Mouse (Mus musculus): ENCODE results near the gene Gja1. TPM values are rescaled to one million over a fixed set of nuclear protein-coding genes. Genes with fewer than 3 reads are reported as not detected.
"Not testable (repeated sequence)": the region's sequence is repeated elsewhere in the genome, so short reads cannot be mapped to it uniquely, and the experiment has no call there.

Gene Gja1
- polyA plus RNA-seq, 1 experiment from 2014 or later: 130 TPM

DNA sequence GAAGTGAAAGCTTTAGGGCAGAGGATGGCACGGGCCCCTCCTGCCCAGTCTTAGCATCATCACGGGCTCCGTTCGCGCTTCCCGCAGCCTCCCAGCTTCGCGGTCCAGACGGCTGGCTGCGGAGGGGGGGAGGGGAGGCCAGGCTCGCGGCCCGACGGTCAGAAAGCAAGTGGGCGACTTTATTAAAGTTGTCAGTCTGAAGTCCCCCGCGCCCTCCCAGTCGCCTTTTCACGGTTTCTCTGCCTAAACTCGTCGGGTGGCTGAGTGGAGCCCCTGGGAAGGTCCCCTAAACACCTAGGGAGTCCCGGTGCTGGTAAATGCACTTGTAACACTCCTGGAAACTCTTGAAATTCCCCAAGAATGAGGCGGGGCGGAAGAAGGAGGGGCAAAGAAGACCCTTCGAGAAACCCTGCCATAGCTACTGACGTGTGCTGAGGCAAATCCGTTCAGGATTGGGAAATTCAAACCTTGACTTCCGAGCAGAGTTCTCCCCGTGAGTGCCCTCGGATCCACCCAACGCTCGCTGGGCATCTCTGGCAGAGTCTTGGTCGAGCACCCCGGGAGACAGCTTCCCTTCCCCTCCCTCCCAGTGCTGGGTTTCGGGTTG lies 1.6 kb downstream of the Gja1 start:
- Histone ChIP-seq H3K27me3 (ENCODE audit: control insufficient read depth, insufficient read depth, low read length) (no peaks in the 10 kb centered on the region), H3K4me1 (ENCODE audit: control insufficient read depth, insufficient read depth, low read length) (peaks cover 18% of the 10 kb centered on the region), H3K9ac (ENCODE audit: low read length) (peak overlapping the region; percentile 80), H3K4me3 (ENCODE audit: low read depth, low read length) (peak overlapping the region; percentile 51), H3K27ac (ENCODE audit: low read depth, low read length) (peak overlapping the region; percentile 32), H3K36me3 (ENCODE audit: control insufficient read depth, insufficient read depth, low read length) (no peaks in the 10 kb centered on the region), H3K4me2 (peak overlapping the region; percentile 76), H3K9me3 (ENCODE audit: control insufficient read depth, low read length) (no peaks in the 10 kb centered on the region)
- WGBS: under 1% methylated on average over 35 of the region's 35 CpGs
- peak; percentile 82 for ATAC-seq (ENCODE audit: low FRiP score)
- DNase-seq (ENCODE audit: low spot score, missing footprints): peak; percentile 96

- Histone ChIP-seq H3K36me3 (ENCODE audit: control insufficient read depth, insufficient read depth, low read length) (no peaks in the 10 kb centered on the region), H3K4me3 (ENCODE audit: low read depth, low read length) (peak overlapping the region; percentile 51), H3K9me3 (ENCODE audit: control insufficient read depth, low read length) (no peaks in the 10 kb centered on the region), H3K9ac (ENCODE audit: low read length) (peak overlapping the region; percentile 15; the same call in 1 of the 2 replicates), H3K4me1 (ENCODE audit: control insufficient read depth, insufficient read depth, low read length) (peaks cover 11% of the 10 kb centered on the region), H3K4me2 (peak overlapping the region; percentile 76), H3K27me3 (ENCODE audit: control insufficient read depth, insufficient read depth, low read length) (no peaks in the 10 kb centered on the region), H3K27ac (ENCODE audit: low read depth, low read length) (no peak overlapping the region)
- DNase-seq (ENCODE audit: low spot score, missing footprints) (peak; percentile 88), ATAC-seq (ENCODE audit: low FRiP score) (no peak)
- 6% methylated on average over 7 of the region's 7 CpGs for WGBS
These were observed 2.6 kb downstream of the Gja1 start for GRCm38 (mm10) chr10:56379720-56380119.

GRCm38 (mm10) chr10:56385195-56386109 lies 8.3 kb downstream of the Gja1 start:
- ATAC-seq (ENCODE audit: low FRiP score): peak; percentile 77
- Histone ChIP-seq H3K27ac (ENCODE audit: low read depth, low read length) (no peak overlapping the region), H3K4me3 (ENCODE audit: low read depth, low read length) (no peak overlapping the region), H3K4me2 (no peak overlapping the region), H3K27me3 (ENCODE audit: control insufficient read depth, insufficient read depth, low read length) (no peaks in the 10 kb centered on the region), H3K36me3 (ENCODE audit: control insufficient read depth, insufficient read depth, low read length) (peaks cover 13% of the 10 kb centered on the region), H3K9ac (ENCODE audit: low read length) (no peak overlapping the region), H3K4me1 (ENCODE audit: control insufficient read depth, insufficient read depth, low read length) (no peaks in the 10 kb centered on the region; the same call in 1 of the 2 replicates), H3K9me3 (ENCODE audit: control insufficient read depth, low read length) (no peaks in the 10 kb centered on the region)
- DNase-seq (ENCODE audit: low spot score, missing footprints): no peak
- WGBS: 54% methylated on average over 13 of the region's 13 CpGs

DNA sequence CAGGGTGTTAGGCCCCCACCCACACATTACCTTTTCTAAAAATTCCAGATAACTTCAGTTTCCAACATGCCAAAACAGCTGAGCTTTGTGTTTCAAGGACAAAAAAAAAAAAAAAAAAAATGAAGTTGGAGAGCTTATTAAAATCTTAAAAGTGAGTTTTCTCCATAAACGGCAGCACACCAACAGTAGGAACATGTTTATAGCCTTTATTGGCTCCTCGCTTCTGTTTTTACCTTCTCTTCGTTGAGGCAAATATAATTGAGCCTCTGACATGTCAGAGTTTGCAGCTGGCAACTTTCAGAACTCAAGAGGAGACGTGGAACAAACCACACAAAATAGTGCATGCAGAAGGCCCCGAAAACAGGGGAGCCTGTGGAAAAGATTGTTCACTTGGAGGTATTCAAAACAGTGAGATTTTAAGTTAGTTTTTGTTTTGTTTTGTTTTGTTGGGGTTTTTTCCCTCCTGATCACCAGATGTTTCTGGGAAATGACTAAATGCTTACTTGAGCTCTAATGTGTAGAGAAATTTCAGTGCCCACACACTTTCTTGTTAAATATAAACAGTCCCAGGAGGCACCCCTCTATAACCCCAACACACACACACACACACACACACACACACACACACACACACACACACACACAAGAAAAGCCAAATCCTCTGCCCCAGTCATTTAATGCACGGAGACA lies 16.1 kb downstream of the Gja1 start:
- Histone ChIP-seq H3K4me2 (no peak overlapping the region), H3K9ac (ENCODE audit: low read length) (no peak overlapping the region), H3K27ac (ENCODE audit: low read depth, low read length) (no peak overlapping the region), H3K4me1 (ENCODE audit: control insufficient read depth, insufficient read depth, low read length) (no peaks in the 10 kb centered on the region), H3K4me3 (ENCODE audit: low read depth, low read length) (no peak overlapping the region), H3K9me3 (ENCODE audit: control insufficient read depth, low read length) (no peaks in the 10 kb centered on the region), H3K36me3 (ENCODE audit: control insufficient read depth, insufficient read depth, low read length) (peaks cover 3% of the 10 kb centered on the region), H3K27me3 (ENCODE audit: control insufficient read depth, insufficient read depth, low read length) (no peaks in the 10 kb centered on the region)
- no peak for DNase-seq (ENCODE audit: low spot score, missing footprints)
- ATAC-seq (ENCODE audit: low FRiP score): no peak
- WGBS: 80% methylated on average over 6 of the region's 6 CpGs

DNA sequence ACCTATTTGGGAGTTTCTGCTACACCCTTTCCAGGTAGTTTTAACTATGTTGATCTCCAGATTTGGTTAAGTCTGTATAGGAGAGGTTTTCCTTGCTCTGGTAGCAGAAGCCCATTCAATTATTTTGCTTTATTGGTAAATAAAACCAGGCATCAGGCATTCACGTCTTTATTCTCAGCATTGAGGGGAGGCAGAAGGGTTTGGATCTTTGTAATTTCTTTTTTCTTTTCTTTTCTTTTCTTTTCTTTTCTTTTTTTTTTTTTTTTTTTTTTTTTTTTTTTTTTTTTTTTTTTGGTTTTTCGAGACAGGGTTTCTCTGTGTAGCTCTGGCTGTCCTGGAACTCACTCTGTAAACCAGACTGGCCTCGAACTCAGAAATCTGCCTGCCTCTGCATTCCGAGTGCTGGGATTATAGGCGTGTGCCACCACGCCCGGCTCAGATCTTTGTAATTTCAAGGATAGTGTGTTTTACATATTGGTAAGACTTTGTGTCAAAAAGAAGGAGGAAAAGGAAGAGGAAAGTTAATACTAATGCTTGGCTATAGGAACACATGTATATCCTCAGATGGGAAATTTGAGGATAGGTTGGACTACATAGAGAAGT lies 16.8 kb downstream of the Gja1 start:
- 95% methylated on average over 7 of the region's 7 CpGs for WGBS
- not testable (repeated sequence) for H3K9me3 ChIP-seq (ENCODE audit: control insufficient read depth, low read length); H3K4me2 ChIP-seq; ATAC-seq (ENCODE audit: low FRiP score); H3K36me3 ChIP-seq (ENCODE audit: control insufficient read depth, insufficient read depth, low read length); H3K27ac ChIP-seq (ENCODE audit: low read depth, low read length); H3K4me3 ChIP-seq (ENCODE audit: low read depth, low read length); H3K9ac ChIP-seq (ENCODE audit: low read length); H3K4me1 ChIP-seq (ENCODE audit: control insufficient read depth, insufficient read depth, low read length); H3K27me3 ChIP-seq (ENCODE audit: control insufficient read depth, insufficient read depth, low read length)
- peak; percentile 49 for DNase-seq (ENCODE audit: low spot score, missing footprints)

GRCm38 (mm10) chr10:56397875-56398274 lies 20.7 kb downstream of the Gja1 start:
- no peaks in the 10 kb centered on the region for H3K27me3 ChIP-seq (ENCODE audit: control insufficient read depth, insufficient read depth, low read length)
- H3K4me3 ChIP-seq (ENCODE audit: low read depth, low read length): no peak overlapping the region
- no peaks in the 10 kb centered on the region for H3K36me3 ChIP-seq (ENCODE audit: control insufficient read depth, insufficient read depth, low read length)
- DNase-seq (ENCODE audit: low spot score, missing footprints): no peak
- ATAC-seq (ENCODE audit: low FRiP score): no peak
- no peak overlapping the region for H3K9ac ChIP-seq (ENCODE audit: low read length)
- H3K4me1 ChIP-seq (ENCODE audit: control insufficient read depth, insufficient read depth, low read length): no peaks in the 10 kb centered on the region
- H3K4me2 ChIP-seq: no peak overlapping the region
- no peaks in the 10 kb centered on the region for H3K9me3 ChIP-seq (ENCODE audit: control insufficient read depth, low read length)
- no peak overlapping the region for H3K27ac ChIP-seq (ENCODE audit: low read depth, low read length)
- WGBS: 83% methylated on average over 8 of the region's 8 CpGs

DNA sequence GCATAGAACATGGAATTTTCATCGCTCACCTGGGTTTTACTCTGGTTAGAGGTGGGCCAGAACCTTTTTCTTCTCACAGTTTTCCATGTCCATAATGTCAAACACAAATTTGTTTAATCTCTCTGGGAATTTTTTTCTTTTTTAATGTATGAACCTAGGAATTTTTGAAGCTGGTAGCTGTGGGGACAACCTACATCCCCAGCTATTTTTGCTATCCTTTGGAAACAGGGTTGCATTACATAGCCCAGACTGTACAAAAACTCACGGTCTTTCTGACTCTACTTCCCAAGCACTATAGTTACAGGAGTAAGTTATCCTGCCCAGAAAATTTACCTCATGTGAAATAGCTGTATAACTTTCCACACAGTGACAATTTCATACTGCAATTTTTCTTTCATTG lies 21.2 kb downstream of the Gja1 start:
- no peak for ATAC-seq (ENCODE audit: low FRiP score)
- WGBS: 91% methylated on average over 2 of the region's 2 CpGs
- no peak overlapping the region for H3K27ac ChIP-seq (ENCODE audit: low read depth, low read length)

GRCm38 (mm10) chr10:56401396-56401795 lies 24.3 kb downstream of the Gja1 start:
- not testable (repeated sequence) for DNase-seq (ENCODE audit: low spot score, missing footprints); H3K27me3 ChIP-seq (ENCODE audit: control insufficient read depth, insufficient read depth, low read length); H3K36me3 ChIP-seq (ENCODE audit: control insufficient read depth, insufficient read depth, low read length); ATAC-seq (ENCODE audit: low FRiP score); H3K4me2 ChIP-seq; H3K27ac ChIP-seq (ENCODE audit: low read depth, low read length); H3K4me1 ChIP-seq (ENCODE audit: control insufficient read depth, insufficient read depth, low read length); H3K9ac ChIP-seq (ENCODE audit: low read length); H3K9me3 ChIP-seq (ENCODE audit: control insufficient read depth, low read length); H3K4me3 ChIP-seq (ENCODE audit: low read depth, low read length)
- WGBS: 90% methylated on average over 8 of the region's 8 CpGs

More for the DNA sequence above, 21.2 kb downstream of the Gja1 start:
- H3K27me3 ChIP-seq (ENCODE audit: control insufficient read depth, insufficient read depth, low read length): no peaks in the 10 kb centered on the region
- no peak overlapping the region for H3K4me2 ChIP-seq
- H3K4me3 ChIP-seq (ENCODE audit: low read depth, low read length): no peak overlapping the region
- no peak overlapping the region for H3K9ac ChIP-seq (ENCODE audit: low read length)
- DNase-seq (ENCODE audit: low spot score, missing footprints): no peak
- no peaks in the 10 kb centered on the region for H3K36me3 ChIP-seq (ENCODE audit: control insufficient read depth, insufficient read depth, low read length)
- H3K4me1 ChIP-seq (ENCODE audit: control insufficient read depth, insufficient read depth, low read length): no peaks in the 10 kb centered on the region
- no peaks in the 10 kb centered on the region for H3K9me3 ChIP-seq (ENCODE audit: control insufficient read depth, low read length)
